Mouse (Mus musculus) megakaryocyte, embryonic 14.5 days (primary cell): ENCODE results near the gene BC035947.

Experiments used
- FLI1 ChIP-seq: IDR thresholded peaks from 2 replicates; pipeline ENCODE4 v1.6.1; 2012; ENCODE audit warnings: low read length, inconsistent platforms, mixed read lengths
- GATA1 ChIP-seq: IDR thresholded peaks from 3 replicates; pipeline ENCODE4 v1.6.1; 2012; ENCODE audit warnings: mixed read lengths, low read length, inconsistent platforms, borderline replicate concordance

GRCm38 (mm10) chr1:78511621-78512160, at the start of gene BC035947:
- TF ChIP-seq GATA1 (no peak), FLI1 (no peak)
